Mouse (Mus musculus) brain, embryonic 14.5 days (tissue): ENCODE results near the gene Ak1.

Source experiments
- CTCF ChIP-seq: fragments of 200-500 bp; IDR thresholded peaks from 2 replicates; pipeline ENCODE4 v1.5.1; 2012; ENCODE audit warnings: inconsistent platforms, mild to moderate bottlenecking, moderate library complexity, borderline replicate concordance; ENCODE audit not compliant: insufficient read depth, insufficient read length; ENCODE audit errors: extremely low read depth
- POLR2A ChIP-seq: fragments of 200-500 bp; IDR thresholded peaks from 2 replicates; pipeline ENCODE4 v1.6.1; 2012; ENCODE audit warnings: mild to moderate bottlenecking, inconsistent platforms, borderline replicate concordance; ENCODE audit not compliant: poor library complexity, insufficient read depth, insufficient read length, severe bottlenecking; ENCODE audit errors: extremely low read depth

DNA sequence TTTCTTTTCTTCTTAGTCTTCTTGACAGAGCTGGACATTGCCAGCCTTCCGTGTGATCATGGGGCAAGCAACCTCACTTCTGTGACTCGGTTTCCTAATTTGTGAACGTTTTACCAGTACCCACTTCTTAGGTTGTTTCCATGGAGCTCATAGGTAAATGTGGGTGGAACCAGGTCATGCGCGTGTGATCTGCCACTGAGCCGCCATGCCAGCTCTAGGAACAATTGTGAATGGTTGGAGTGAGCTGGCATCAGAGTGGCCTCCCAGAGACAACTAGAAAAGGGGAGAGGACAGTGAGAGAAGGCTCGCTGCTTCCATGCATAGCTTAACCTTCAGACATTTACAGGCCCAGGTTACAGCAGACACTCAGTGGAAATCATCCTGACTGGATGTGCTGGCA, 46.6 kb downstream of the Ak1 start:
- TF ChIP-seq CTCF (no peak), POLR2A (no peak)
